In genomic region chr16:93682156-93682688, GRCm38 (mm10) we compare ENCODE assay signal across 9 mouse cellular contexts. TPM values are rescaled to one million over a fixed set of nuclear protein-coding genes. Genes with fewer than 3 reads are reported as not detected.
DNase-seq lines count a peak whose midpoint lies in the region; ATAC-seq and TF ChIP-seq lines count a peak whose summit lies in the region.
"Had no signal": no experiment of that assay in that cellular context is flagged by ENCODE, and none has a peak within 500 bp of the region (broad histone marks: within the 10 kb centered on the region; RNA-seq: fewer than 3 reads in every experiment).

No protein-coding gene starts in this region.

- H3K27me3 ChIP-seq in heart, embryonic 11.5 days (ENCODE audit: control insufficient read depth, insufficient read depth, low read length): peaks cover 51% of the 10 kb centered on the region
- peaks cover 79% of the 10 kb centered on the region for H3K27me3 ChIP-seq in megakaryocyte, embryonic 14.5 days (replicated peaks)
- peaks cover 25% of the 10 kb centered on the region for H3K27me3 ChIP-seq in thymus, adult 2 months (ENCODE audit: control insufficient read depth, insufficient read depth, low read length)

- no peaks in the 10 kb centered on the region for H3K36me3 ChIP-seq in heart, embryonic 11.5 days (ENCODE audit: control insufficient read depth, insufficient read depth, low read length)
- no peaks in the 10 kb centered on the region for H3K36me3 ChIP-seq in megakaryocyte, embryonic 14.5 days (replicated peaks; ENCODE audit: low read length)
- no peaks in the 10 kb centered on the region for H3K36me3 ChIP-seq in thymus, adult 2 months (ENCODE audit: control insufficient read depth, insufficient read depth, low read length)

- H3K4me1 ChIP-seq in heart, embryonic 11.5 days (ENCODE audit: control insufficient read depth, insufficient read depth, low read length): peaks cover 8% of the 10 kb centered on the region
- peaks cover 35% of the 10 kb centered on the region for H3K4me1 ChIP-seq in megakaryocyte, embryonic 14.5 days
- H3K4me1 ChIP-seq in thymus, adult 2 months (replicated peaks; ENCODE audit: control insufficient read depth, insufficient read depth, low read length): peaks cover 16% of the 10 kb centered on the region

- TF ChIP-seq CTCF in thymus, adult 2 months (IDR thresholded peaks at IDR 0.05; ENCODE audit: borderline replicate concordance, control insufficient read depth, extremely low read depth, insufficient read depth, low read length, poor library complexity): no peak

- TF ChIP-seq POLR2A in thymus, adult 2 months (IDR thresholded peaks at IDR 0.05; ENCODE audit: control insufficient read depth, extremely low read depth, insufficient read depth, low read length, poor library complexity): no peak

- intact Hi-C loops in heart, postnatal 10 days (cut with DNase I): loop anchor here (10.0 kb wide), 1 partner anchor 83 kb away; no protein-coding TSS in a partner anchor

- 18% methylated on average over 13 of the region's 13 CpGs for WGBS in heart, embryonic 11.5 days (ENCODE audit: insufficient replicate concordance)
- 33% methylated on average over 13 of the region's 13 CpGs for WGBS in thymus, adult 2 months

- no peak for ATAC-seq in heart, embryonic 11.5 days (replicated peaks; ENCODE audit: insufficient number of reproducible peaks, low FRiP score, low TSS enrichment)
- 0 out of 2 replicates have a peak, but pooled peaks have one; percentile 7 for ATAC-seq in granulocyte monocyte progenitor cell, adult 5-6 weeks (replicated peaks; ENCODE audit: poor library complexity, severe bottlenecking)

- H3K27ac ChIP-seq in heart, embryonic 11.5 days (ENCODE audit: low read depth, low read length): no peak overlapping the region
- no peak overlapping the region for H3K27ac ChIP-seq in thymus, adult 2 months (ENCODE audit: control insufficient read depth, insufficient read depth, low read length)

- H3K9ac ChIP-seq in heart, embryonic 11.5 days (ENCODE audit: low read depth, low read length): no peak overlapping the region

- DNase-seq in heart, postnatal 10 days: no peak
- peak; percentile 67 for DNase-seq in NIH3T3 (ENCODE audit: low read depth)
- no peak for DNase-seq in thymus, adult 2 months
- no peak for DNase-seq in cerebellum, adult 11-12 months
- no peak for DNase-seq in yolk sac, embryonic 10.5 days (ENCODE audit: low spot score)

- peak overlapping the region; percentile 85 for H3K4me2 ChIP-seq in heart, embryonic 11.5 days

- H3K9me3 ChIP-seq in heart, embryonic 11.5 days (replicated peaks; ENCODE audit: control insufficient read depth, low read length): no peaks in the 10 kb centered on the region
- peaks cover 30% of the 10 kb centered on the region for H3K9me3 ChIP-seq in megakaryocyte, embryonic 14.5 days

- peak overlapping the region; percentile 51 for H3K4me3 ChIP-seq in heart, embryonic 11.5 days (ENCODE audit: low read depth, low read length)
- H3K4me3 ChIP-seq in megakaryocyte, embryonic 14.5 days (replicated peaks): peak overlapping the region; percentile 92
- H3K4me3 ChIP-seq in thymus, adult 2 months (ENCODE audit: control insufficient read depth, insufficient read depth, low read length): no peak overlapping the region

RNA-seq across cellular contexts. Expression of gene Cbr3, which starts 0.8 kb away (rescaled TPM):
- polyA plus RNA-seq in heart, embryonic 11.5 days (2014; fragmentation: Nextera tagmentation; extraction: Ambion mirVana): 0.25 and 0.36 TPM in 2 replicates
- 1 to 10 TPM; 3.5 to 4.5 TPM for total RNA-seq in heart, postnatal 10 days (2021)
- 1.2 TPM in 1 of 2 replicates, not detected in the other for total RNA-seq in granulocyte monocyte progenitor cell, adult 5-6 weeks (2014; fragmentation: Nextera tagmentation)
- total RNA-seq in granulocyte monocyte progenitor cell, adult 5-6 weeks (2017): 0.65 and 0.72 TPM in 2 replicates
- 3.0 TPM in 1 of 2 replicates, not detected in the other for polyA plus RNA-seq in megakaryocyte, embryonic 14.5 days (2012; ENCODE audit: insufficient read depth, low replicate concordance)
- polyA plus RNA-seq in thymus, adult 2 months (2012; rRNA removed): 6.6 and 8.9 TPM in 2 replicates
- total RNA-seq: MEL had no signal

RNA-seq across cellular contexts. Expression of gene Dop1b, which starts 29.5 kb away (rescaled TPM):
- polyA plus RNA-seq in heart, embryonic 11.5 days (2014; fragmentation: Nextera tagmentation; extraction: Ambion mirVana): 5.6 and 6.3 TPM in 2 replicates
- total RNA-seq in heart, postnatal 10 days (2021): 10 to 100 TPM; 16.5 to 20.9 TPM
- 15.8 and 21.4 TPM in 2 replicates for total RNA-seq in granulocyte monocyte progenitor cell, adult 5-6 weeks (2014; fragmentation: Nextera tagmentation)
- total RNA-seq in granulocyte monocyte progenitor cell, adult 5-6 weeks (2017): 2.2 and 5.0 TPM in 2 replicates
- polyA plus RNA-seq in megakaryocyte, embryonic 14.5 days (2012; ENCODE audit: insufficient read depth, low replicate concordance): 15.5 and 16.9 TPM in 2 replicates
- 59.3 and 60.6 TPM in 2 replicates for polyA plus RNA-seq in thymus, adult 2 months (2012; rRNA removed)

RNA-seq across cellular contexts. Expression of gene Gm5678, which starts 54.3 kb away (rescaled TPM):
- polyA plus RNA-seq in heart, embryonic 11.5 days (2014; fragmentation: Nextera tagmentation; extraction: Ambion mirVana): not detected in 2 replicates
- 1 to 10 TPM; 1.4 to 1.8 TPM for total RNA-seq in heart, postnatal 10 days (2021)
- not detected in 2 replicates for total RNA-seq in granulocyte monocyte progenitor cell, adult 5-6 weeks (2014; fragmentation: Nextera tagmentation)
- not detected in 2 replicates for total RNA-seq in granulocyte monocyte progenitor cell, adult 5-6 weeks (2017)
- polyA plus RNA-seq in megakaryocyte, embryonic 14.5 days (2012; ENCODE audit: insufficient read depth, low replicate concordance): not detected in 2 replicates
- 0.14 TPM in 1 of 2 replicates, not detected in the other for polyA plus RNA-seq in thymus, adult 2 months (2012; rRNA removed)
- total RNA-seq: MEL had no signal
